Mouse (Mus musculus): Measurements from ENCODE around the gene Mettl21c. TPM values are rescaled to one million over a fixed set of nuclear protein-coding genes. Genes with fewer than 3 reads are reported as not detected.

Gene Mettl21c
- polyA plus RNA-seq, 1 experiment, result 0.09 TPM

DNA sequence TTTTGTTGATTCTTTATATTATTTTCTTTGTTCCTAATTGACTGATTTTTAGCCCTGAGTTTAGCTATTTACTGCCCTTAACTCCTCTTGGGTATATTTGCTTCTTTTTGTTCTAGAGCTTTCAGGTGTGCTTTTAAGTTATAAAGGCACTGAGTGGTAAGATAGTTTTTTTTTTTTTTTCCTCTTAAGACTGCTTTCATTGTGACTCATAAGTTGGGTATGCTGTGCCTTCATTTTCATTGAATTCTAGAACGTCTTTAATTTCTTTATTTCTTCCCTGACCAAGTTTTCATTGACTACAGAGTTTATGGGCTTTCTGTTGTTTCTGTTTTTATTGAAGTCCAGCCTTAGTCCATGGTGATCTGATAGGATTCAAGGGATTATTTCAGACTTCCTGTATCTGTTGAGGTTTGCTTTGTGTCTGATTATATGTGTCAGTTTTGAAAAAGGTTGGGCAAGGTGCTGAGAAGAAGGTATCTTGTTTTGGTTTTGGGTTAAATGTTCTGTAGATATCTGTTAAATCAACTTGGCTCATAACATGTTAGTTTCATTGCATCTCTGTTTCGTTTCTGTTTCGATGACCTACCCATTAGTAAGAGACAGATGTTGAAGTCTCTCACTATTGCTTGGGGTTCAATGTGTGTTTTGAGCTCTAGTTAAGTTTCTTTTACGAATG lies 22.8 kb downstream of the Mettl21c start:
- H3K4me1 ChIP-seq (ENCODE audit: control insufficient read depth, insufficient read depth, low read length), result no peaks in the 10 kb centered on the region
- no peak overlapping the region for H3K27ac ChIP-seq (ENCODE audit: insufficient read depth, low read depth, low read length)
- DNase-seq, result no peak
- TF ChIP-seq POLR2A (IDR thresholded peaks at IDR 0.05; ENCODE audit: low read depth, low read length) (no peak), CTCF (conservative IDR thresholded peaks at IDR 0.05; ENCODE audit: insufficient read depth, insufficient read length, low read depth, low read length) (no peak)
- peaks cover 6% of the 10 kb centered on the region for H3K36me3 ChIP-seq (ENCODE audit: control insufficient read depth, insufficient read depth, low read length)
- no peaks in the 10 kb centered on the region for H3K27me3 ChIP-seq (replicated peaks; ENCODE audit: control insufficient read depth, insufficient read depth, low read length)
- 96% methylated on average over 4 of the region's 4 CpGs for WGBS
- H3K4me3 ChIP-seq (ENCODE audit: insufficient read depth, low read depth, low read length), result no peak overlapping the region

- 58% methylated on average over 3 of the region's 3 CpGs for WGBS
- Histone ChIP-seq H3K27ac (ENCODE audit: insufficient read depth, low read depth, low read length) (no peak overlapping the region), H3K27me3 (replicated peaks; ENCODE audit: control insufficient read depth, insufficient read depth, low read length) (no peaks in the 10 kb centered on the region), H3K36me3 (ENCODE audit: control insufficient read depth, insufficient read depth, low read length) (peaks cover 12% of the 10 kb centered on the region), H3K4me1 (ENCODE audit: control insufficient read depth, insufficient read depth, low read length) (no peaks in the 10 kb centered on the region), H3K4me3 (ENCODE audit: insufficient read depth, low read depth, low read length) (no peak overlapping the region)
- DNase-seq, result no peak
- TF ChIP-seq CTCF (conservative IDR thresholded peaks at IDR 0.05; ENCODE audit: insufficient read depth, insufficient read length, low read depth, low read length) (no peak), POLR2A (IDR thresholded peaks at IDR 0.05; ENCODE audit: low read depth, low read length) (no peak)
These were observed 48.7 kb downstream of the Mettl21c start for GRCm38 (mm10) chr1:43971089-43971488.

- no peak overlapping the region for H3K4me3 ChIP-seq (ENCODE audit: insufficient read depth, low read depth, low read length)
These were observed 50.5 kb downstream of the Mettl21c start for GRCm38 (mm10) chr1:43969361-43969760.

DNA sequence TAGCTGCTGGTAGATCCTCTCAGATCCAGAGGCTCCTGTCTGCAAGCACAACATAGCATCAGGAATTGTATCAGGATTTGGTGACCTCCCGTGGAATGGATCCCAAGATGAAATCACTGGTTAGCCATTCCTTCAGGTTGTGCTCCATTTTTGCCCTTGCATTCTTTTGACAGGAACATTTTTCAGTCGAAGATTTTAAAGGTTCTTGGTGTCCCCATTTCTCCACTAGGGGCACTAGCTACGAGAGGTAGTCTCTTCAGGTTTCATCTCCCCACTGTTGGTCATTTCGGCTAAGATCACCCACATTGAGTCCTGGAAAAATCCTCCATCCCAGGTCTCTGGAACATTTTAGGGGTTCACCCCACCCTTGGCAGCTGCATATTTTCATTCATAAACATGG lies 53.1 kb downstream of the Mettl21c start:
- DNase-seq, result peak; percentile 14
- TF ChIP-seq POLR2A (IDR thresholded peaks at IDR 0.05; ENCODE audit: low read depth, low read length), result no peak
- 0 out of 2 replicates have a peak, but pooled peaks have one; percentile 10 for TF ChIP-seq CTCF (conservative IDR thresholded peaks at IDR 0.05; ENCODE audit: insufficient read depth, insufficient read length, low read depth, low read length)
- H3K27me3 ChIP-seq (replicated peaks; ENCODE audit: control insufficient read depth, insufficient read depth, low read length), result no peaks in the 10 kb centered on the region
- WGBS, result 83% methylated on average over 4 of the region's 4 CpGs
- peaks cover 6% of the 10 kb centered on the region for H3K36me3 ChIP-seq (ENCODE audit: control insufficient read depth, insufficient read depth, low read length)
- H3K4me3 ChIP-seq (ENCODE audit: insufficient read depth, low read depth, low read length), result no peak overlapping the region
- no peak overlapping the region for H3K27ac ChIP-seq (ENCODE audit: insufficient read depth, low read depth, low read length)
- H3K4me1 ChIP-seq (ENCODE audit: control insufficient read depth, insufficient read depth, low read length), result no peaks in the 10 kb centered on the region

More at GRCm38 (mm10) chr1:43969361-43969760, 50.5 kb downstream of the Mettl21c start:
- Histone ChIP-seq H3K27ac (ENCODE audit: insufficient read depth, low read depth, low read length) (no peak overlapping the region), H3K4me1 (ENCODE audit: control insufficient read depth, insufficient read depth, low read length) (no peaks in the 10 kb centered on the region), H3K27me3 (replicated peaks; ENCODE audit: control insufficient read depth, insufficient read depth, low read length) (no peaks in the 10 kb centered on the region), H3K36me3 (ENCODE audit: control insufficient read depth, insufficient read depth, low read length) (peaks cover 8% of the 10 kb centered on the region)
- TF ChIP-seq POLR2A (IDR thresholded peaks at IDR 0.05; ENCODE audit: low read depth, low read length) (no peak), CTCF (conservative IDR thresholded peaks at IDR 0.05; ENCODE audit: insufficient read depth, insufficient read length, low read depth, low read length) (no peak)
- DNase-seq, result no peak
- WGBS, result 87% methylated on average over 3 of the region's 3 CpGs

GRCm38 (mm10) chr1:43964381-43964780 lies 55.5 kb downstream of the Mettl21c start:
- Histone ChIP-seq H3K4me1 (ENCODE audit: control insufficient read depth, insufficient read depth, low read length) (no peaks in the 10 kb centered on the region), H3K4me3 (ENCODE audit: insufficient read depth, low read depth, low read length) (no peak overlapping the region), H3K27ac (ENCODE audit: insufficient read depth, low read depth, low read length) (no peak overlapping the region), H3K27me3 (replicated peaks; ENCODE audit: control insufficient read depth, insufficient read depth, low read length) (no peaks in the 10 kb centered on the region), H3K36me3 (ENCODE audit: control insufficient read depth, insufficient read depth, low read length) (peaks cover 6% of the 10 kb centered on the region)
- no peak for DNase-seq
- no peak for TF ChIP-seq CTCF (conservative IDR thresholded peaks at IDR 0.05; ENCODE audit: insufficient read depth, insufficient read length, low read depth, low read length)
- no peak for TF ChIP-seq POLR2A (IDR thresholded peaks at IDR 0.05; ENCODE audit: low read depth, low read length)
- 80% methylated on average over 4 of the region's 4 CpGs for WGBS

Other genes with a start within 250 kb of the Mettl21c start
- gene Uxs1, start 192.2 kb downstream of the Mettl21c start, polyA plus RNA-seq (2012; rRNA removed), result 25.0 and 26.9 TPM in 2 replicates
- 4.3 and 6.5 TPM in 2 replicates for gene Tpp2, start 86.4 kb downstream of the Mettl21c start, polyA plus RNA-seq (2012; rRNA removed)
- gene Gm8251, start 41.9 kb upstream of the Mettl21c start, polyA plus RNA-seq (2012; rRNA removed), result not detected in 2 replicates
- 3.9 and 6.0 TPM in 2 replicates for gene Tex30, start 82.4 kb upstream of the Mettl21c start, polyA plus RNA-seq (2012; rRNA removed)
- gene Kdelc1, start 98.8 kb upstream of the Mettl21c start, polyA plus RNA-seq (2012; rRNA removed), result 11.4 and 12.0 TPM in 2 replicates
- gene Bivm, start 98.9 kb upstream of the Mettl21c start, polyA plus RNA-seq (2012; rRNA removed), result 9.5 and 12.2 TPM in 2 replicates
- 4.3 and 4.6 TPM in 2 replicates for gene Ercc5, start 127.7 kb upstream of the Mettl21c start, polyA plus RNA-seq (2012; rRNA removed)
- 0.03 TPM in 1 of 2 replicates, not detected in the other for gene Mettl21e, start 198.9 kb upstream of the Mettl21c start, polyA plus RNA-seq (2012; rRNA removed)

All from kidney, adult 2 months (tissue).